Mouse (Mus musculus): Measurements from ENCODE around the gene Sh3bp1. TPM values are rescaled to one million over a fixed set of nuclear protein-coding genes. Genes with fewer than 3 reads are reported as not detected.

Gene Sh3bp1
- polyA plus RNA-seq, 1 experiment from 2014 or later, result 2.9 TPM

DNA sequence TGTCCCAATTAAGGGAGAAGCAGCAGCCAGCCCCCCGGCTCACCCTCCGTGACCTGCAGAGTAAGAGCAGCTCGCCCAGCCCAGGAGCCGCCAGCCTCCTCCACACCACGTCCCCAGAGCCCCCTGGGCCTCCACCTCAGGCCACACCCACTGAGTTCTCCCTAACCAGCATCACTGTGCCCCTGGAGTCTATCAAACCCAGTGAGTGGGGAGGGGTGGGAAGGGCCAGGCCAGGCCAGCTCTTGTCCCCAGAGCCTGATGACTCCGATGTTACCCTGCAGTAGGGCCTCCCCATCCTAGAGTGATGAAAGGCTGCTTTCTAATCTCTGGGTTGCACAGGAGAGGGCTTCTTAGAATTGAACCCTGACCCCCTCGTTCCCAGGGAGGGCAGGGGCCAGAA lies 7.1 kb upstream of the Sh3bp1 start:
- Histone ChIP-seq H3K36me3 (ENCODE audit: control insufficient read depth, insufficient read depth, low read length) (peaks cover 66% of the 10 kb centered on the region), H3K27ac (replicated peaks; ENCODE audit: low read depth, low read length) (no peak overlapping the region)

DNA sequence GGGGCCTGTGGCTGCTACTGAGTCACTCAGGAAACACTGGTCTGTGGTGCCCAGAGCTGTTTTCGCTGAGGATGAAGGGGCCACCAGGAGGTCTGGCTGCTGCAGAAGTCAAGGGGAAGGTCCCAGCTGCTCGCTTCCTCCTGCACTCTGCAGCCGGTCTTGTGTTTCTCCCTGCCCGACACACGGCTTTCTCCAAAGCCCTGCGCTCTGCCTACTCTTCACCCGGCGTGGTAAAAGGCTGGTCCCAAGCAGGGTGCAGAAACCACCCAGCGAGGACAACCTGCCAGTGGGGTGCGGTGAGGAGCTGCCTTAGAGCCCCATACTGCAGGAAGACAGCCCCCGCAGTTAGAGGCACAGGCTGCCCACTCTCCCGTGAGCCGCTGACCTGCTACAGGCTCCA lies 4.8 kb upstream of the Sh3bp1 start:
- Histone ChIP-seq H3K9ac (replicated peaks; ENCODE audit: low read length) (no peak overlapping the region), H3K27ac (replicated peaks; ENCODE audit: low read depth, low read length) (no peak overlapping the region), H3K4me1 (ENCODE audit: control insufficient read depth, insufficient read depth, low read length) (0 out of 2 replicates have a peak, but pooled peaks cover 3% of the 10 kb centered on the region), H3K4me3 (replicated peaks; ENCODE audit: low read depth, low read length) (no peak overlapping the region), H3K27me3 (ENCODE audit: control insufficient read depth, insufficient read depth, low read length) (0 out of 2 replicates have a peak, but pooled peaks cover 4% of the 10 kb centered on the region), H3K4me2 (ENCODE audit: low read length) (no peak overlapping the region), H3K36me3 (ENCODE audit: control insufficient read depth, insufficient read depth, low read length) (peaks cover 45% of the 10 kb centered on the region), H3K9me3 (ENCODE audit: control insufficient read depth, low read length) (no peaks in the 10 kb centered on the region)
- ATAC-seq (ENCODE audit: low FRiP score, low TSS enrichment) (no peak), DNase-seq (no peak)
- 83% methylated on average over 13 of the region's 13 CpGs for WGBS

More for the DNA sequence above, 7.1 kb upstream of the Sh3bp1 start:
- Histone ChIP-seq H3K27me3 (ENCODE audit: control insufficient read depth, insufficient read depth, low read length) (no peaks in the 10 kb centered on the region), H3K9me3 (ENCODE audit: control insufficient read depth, low read length) (no peaks in the 10 kb centered on the region), H3K4me2 (ENCODE audit: low read length) (no peak overlapping the region), H3K9ac (replicated peaks; ENCODE audit: low read length) (no peak overlapping the region), H3K4me3 (replicated peaks; ENCODE audit: low read depth, low read length) (no peak overlapping the region), H3K4me1 (ENCODE audit: control insufficient read depth, insufficient read depth, low read length) (no peaks in the 10 kb centered on the region)
- DNase-seq (no peak), ATAC-seq (ENCODE audit: low FRiP score, low TSS enrichment) (no peak)
- 66% methylated on average over 7 of the region's 7 CpGs for WGBS

DNA sequence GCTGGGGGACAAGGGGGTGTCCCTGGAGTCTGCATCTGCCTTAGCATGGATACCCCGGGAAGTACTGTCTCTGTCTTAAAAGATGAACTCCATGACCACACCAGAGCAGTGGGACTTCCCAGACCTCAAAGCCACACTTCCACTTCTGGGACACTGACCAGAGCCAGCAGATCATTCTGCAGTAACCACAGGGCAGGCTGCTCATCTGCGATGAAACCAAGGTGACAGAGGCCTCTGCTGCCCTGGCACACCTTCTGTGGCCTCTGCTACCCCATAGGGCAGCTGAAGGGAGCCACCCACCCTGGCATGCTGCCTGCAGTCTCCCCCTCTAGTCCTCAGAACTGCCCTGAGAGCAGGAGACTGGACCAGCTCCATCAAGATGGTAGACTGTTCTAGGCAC lies 3.8 kb upstream of the Sh3bp1 start:
- WGBS, result 87% methylated on average over 2 of the region's 2 CpGs
- H3K27ac ChIP-seq (replicated peaks; ENCODE audit: low read depth, low read length), result no peak overlapping the region
- no peaks in the 10 kb centered on the region for H3K9me3 ChIP-seq (ENCODE audit: control insufficient read depth, low read length)
- H3K27me3 ChIP-seq (ENCODE audit: control insufficient read depth, insufficient read depth, low read length), result peaks cover 8% of the 10 kb centered on the region; the same call in 1 of the 2 replicates
- DNase-seq, result no peak
- no peak overlapping the region for H3K4me2 ChIP-seq (ENCODE audit: low read length)
- peaks cover 8% of the 10 kb centered on the region; the same call in 1 of the 2 replicates for H3K4me1 ChIP-seq (ENCODE audit: control insufficient read depth, insufficient read depth, low read length)
- H3K9ac ChIP-seq (replicated peaks; ENCODE audit: low read length), result no peak overlapping the region
- peaks cover 37% of the 10 kb centered on the region for H3K36me3 ChIP-seq (ENCODE audit: control insufficient read depth, insufficient read depth, low read length)
- ATAC-seq (ENCODE audit: low FRiP score, low TSS enrichment), result no peak
- no peak overlapping the region for H3K4me3 ChIP-seq (replicated peaks; ENCODE audit: low read depth, low read length)

DNA sequence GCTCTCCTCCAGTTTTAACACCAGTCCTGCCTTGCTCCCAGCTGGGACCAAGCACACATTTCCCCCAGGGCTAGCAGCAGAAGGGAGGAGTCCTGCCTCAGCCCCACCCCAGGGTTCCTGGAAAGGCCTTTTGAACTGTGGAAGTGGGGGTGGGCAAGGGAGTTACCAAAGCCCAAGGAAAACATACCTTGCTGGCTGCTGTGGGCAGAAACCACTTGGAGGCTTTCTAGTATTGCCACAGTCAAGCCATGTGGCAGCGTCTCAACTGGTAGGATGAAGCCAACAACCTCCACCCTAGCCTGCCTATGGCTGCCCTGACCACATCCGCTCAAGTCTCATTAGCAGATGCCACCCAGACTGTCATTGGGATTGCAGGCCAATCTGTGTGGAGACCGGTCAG lies 3.4 kb upstream of the Sh3bp1 start:
- Histone ChIP-seq H3K27me3 (ENCODE audit: control insufficient read depth, insufficient read depth, low read length) (peaks cover 8% of the 10 kb centered on the region; the same call in 1 of the 2 replicates), H3K4me1 (ENCODE audit: control insufficient read depth, insufficient read depth, low read length) (peaks cover 8% of the 10 kb centered on the region; the same call in 1 of the 2 replicates), H3K4me2 (ENCODE audit: low read length) (no peak overlapping the region), H3K9ac (replicated peaks; ENCODE audit: low read length) (no peak overlapping the region), H3K27ac (replicated peaks; ENCODE audit: low read depth, low read length) (no peak overlapping the region), H3K9me3 (ENCODE audit: control insufficient read depth, low read length) (no peaks in the 10 kb centered on the region), H3K36me3 (ENCODE audit: control insufficient read depth, insufficient read depth, low read length) (peaks cover 33% of the 10 kb centered on the region), H3K4me3 (replicated peaks; ENCODE audit: low read depth, low read length) (no peak overlapping the region)
- ATAC-seq (ENCODE audit: low FRiP score, low TSS enrichment) (no peak), DNase-seq (no peak)
- WGBS, result 89% methylated on average over 3 of the region's 3 CpGs

DNA sequence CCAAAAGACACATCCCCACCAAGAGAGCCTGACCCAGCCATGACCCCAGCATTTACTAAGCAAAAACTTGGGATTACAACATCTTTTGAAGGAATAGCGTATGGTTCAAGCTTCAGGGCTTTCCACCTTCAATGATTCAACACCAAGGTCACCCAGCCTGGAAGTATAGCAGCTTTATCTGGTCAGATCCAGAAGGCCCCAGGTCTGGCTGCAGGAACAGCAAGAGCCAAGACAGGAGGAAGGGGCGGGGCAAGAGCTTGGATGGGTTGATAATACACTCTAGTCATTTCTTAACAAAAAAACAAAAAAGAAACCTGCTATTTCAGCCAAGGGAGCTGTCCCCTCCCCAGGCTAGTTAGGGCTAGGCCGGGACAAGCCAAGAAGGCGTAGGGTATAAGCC lies 2.1 kb upstream of the Sh3bp1 start:
- H3K4me2 ChIP-seq (ENCODE audit: low read length), result no peak overlapping the region
- H3K9ac ChIP-seq (replicated peaks; ENCODE audit: low read length), result no peak overlapping the region
- peaks cover 20% of the 10 kb centered on the region for H3K36me3 ChIP-seq (ENCODE audit: control insufficient read depth, insufficient read depth, low read length)
- no peak overlapping the region for H3K4me3 ChIP-seq (replicated peaks; ENCODE audit: low read depth, low read length)
- no peaks in the 10 kb centered on the region for H3K9me3 ChIP-seq (ENCODE audit: control insufficient read depth, low read length)
- DNase-seq, result no peak
- peaks cover 8% of the 10 kb centered on the region; the same call in 1 of the 2 replicates for H3K4me1 ChIP-seq (ENCODE audit: control insufficient read depth, insufficient read depth, low read length)
- no peak for ATAC-seq (ENCODE audit: low FRiP score, low TSS enrichment)
- no peak overlapping the region for H3K27ac ChIP-seq (replicated peaks; ENCODE audit: low read depth, low read length)
- peaks cover 11% of the 10 kb centered on the region; the same call in 1 of the 2 replicates for H3K27me3 ChIP-seq (ENCODE audit: control insufficient read depth, insufficient read depth, low read length)
- WGBS, result 89% methylated on average over 4 of the region's 4 CpGs

DNA sequence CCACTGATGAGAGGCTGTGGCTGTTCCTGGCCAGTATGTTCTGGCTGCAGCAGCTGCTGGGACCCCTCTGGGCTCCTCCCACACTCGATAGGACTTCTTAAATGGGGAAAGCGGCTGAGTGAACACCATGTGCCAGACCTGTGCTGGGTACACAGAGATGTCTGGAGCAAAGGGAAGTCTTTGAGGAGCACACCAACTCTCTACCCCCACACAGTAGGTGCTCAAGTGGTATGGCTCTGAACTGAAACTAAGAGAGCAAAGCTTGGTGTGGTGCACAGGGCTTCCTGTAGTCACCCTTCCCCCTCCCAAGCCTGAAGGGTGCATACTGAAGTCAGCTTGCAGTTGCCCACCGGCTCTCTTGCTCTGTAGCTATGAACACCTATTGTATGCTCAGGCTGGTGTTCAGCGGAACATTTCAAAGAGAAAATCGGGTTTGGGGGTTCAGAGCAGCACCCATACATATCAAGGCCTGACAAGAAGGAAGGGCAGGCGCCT lies 1.0 kb upstream of the Sh3bp1 start:
- Histone ChIP-seq H3K4me2 (ENCODE audit: low read length) (no peak overlapping the region), H3K27me3 (ENCODE audit: control insufficient read depth, insufficient read depth, low read length) (peaks cover 11% of the 10 kb centered on the region; the same call in 1 of the 2 replicates), H3K9ac (replicated peaks; ENCODE audit: low read length) (no peak overlapping the region), H3K27ac (replicated peaks; ENCODE audit: low read depth, low read length) (no peak overlapping the region), H3K4me3 (replicated peaks; ENCODE audit: low read depth, low read length) (no peak overlapping the region), H3K9me3 (ENCODE audit: control insufficient read depth, low read length) (no peaks in the 10 kb centered on the region), H3K36me3 (ENCODE audit: control insufficient read depth, insufficient read depth, low read length) (peaks cover 10% of the 10 kb centered on the region), H3K4me1 (ENCODE audit: control insufficient read depth, insufficient read depth, low read length) (peaks cover 8% of the 10 kb centered on the region; the same call in 1 of the 2 replicates)
- DNase-seq (no peak), ATAC-seq (ENCODE audit: low FRiP score, low TSS enrichment) (no peak)
- 58% methylated on average over 6 of the region's 6 CpGs for WGBS

DNA sequence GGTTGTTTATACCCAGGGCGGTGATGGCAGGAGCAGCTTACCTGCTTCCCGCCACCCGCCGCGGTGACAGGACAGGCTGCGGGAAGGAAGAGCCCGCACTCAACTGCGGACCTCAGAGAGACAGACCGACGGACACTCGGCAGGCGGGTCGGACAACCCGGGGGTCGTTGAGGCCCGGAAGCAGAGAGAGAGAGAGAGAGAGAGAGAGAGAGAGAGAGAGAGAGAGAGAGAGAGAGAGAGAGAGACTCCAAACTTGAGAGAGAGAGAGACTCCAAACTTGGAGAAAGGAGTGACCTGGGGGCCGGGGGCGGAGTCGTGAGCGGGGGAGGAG lies 194 bp upstream of the Sh3bp1 start, which contains the start of gene Gm49510:
Gene Gm49510, plus strand, starts transcription at position 259 of the 331 bp plus-strand sequence.
- H3K4me3 ChIP-seq (replicated peaks; ENCODE audit: low read depth, low read length), result peak within 1 kb of the TSS; percentile 45
- H3K36me3 ChIP-seq (ENCODE audit: control insufficient read depth, insufficient read depth, low read length), result 0 out of 2 replicates have a peak, but pooled peaks cover 2% of the 10 kb centered on the region
- ATAC-seq (ENCODE audit: low FRiP score, low TSS enrichment), result no peak
- WGBS, result under 1% methylated on average over 19 of the region's 20 CpGs
- no peaks in the 10 kb centered on the region for H3K9me3 ChIP-seq (ENCODE audit: control insufficient read depth, low read length)
- no peak for DNase-seq
- H3K27me3 ChIP-seq (ENCODE audit: control insufficient read depth, insufficient read depth, low read length), result peaks cover 11% of the 10 kb centered on the region; the same call in 1 of the 2 replicates
- peaks cover 8% of the 10 kb centered on the region; the same call in 1 of the 2 replicates for H3K4me1 ChIP-seq (ENCODE audit: control insufficient read depth, insufficient read depth, low read length)
- no peak within 1 kb of the TSS for H3K27ac ChIP-seq (replicated peaks; ENCODE audit: low read depth, low read length)
- peak within 1 kb of the TSS; percentile 56 for H3K9ac ChIP-seq (replicated peaks; ENCODE audit: low read length)
- peak within 1 kb of the TSS; percentile 85 for H3K4me2 ChIP-seq (ENCODE audit: low read length)

DNA sequence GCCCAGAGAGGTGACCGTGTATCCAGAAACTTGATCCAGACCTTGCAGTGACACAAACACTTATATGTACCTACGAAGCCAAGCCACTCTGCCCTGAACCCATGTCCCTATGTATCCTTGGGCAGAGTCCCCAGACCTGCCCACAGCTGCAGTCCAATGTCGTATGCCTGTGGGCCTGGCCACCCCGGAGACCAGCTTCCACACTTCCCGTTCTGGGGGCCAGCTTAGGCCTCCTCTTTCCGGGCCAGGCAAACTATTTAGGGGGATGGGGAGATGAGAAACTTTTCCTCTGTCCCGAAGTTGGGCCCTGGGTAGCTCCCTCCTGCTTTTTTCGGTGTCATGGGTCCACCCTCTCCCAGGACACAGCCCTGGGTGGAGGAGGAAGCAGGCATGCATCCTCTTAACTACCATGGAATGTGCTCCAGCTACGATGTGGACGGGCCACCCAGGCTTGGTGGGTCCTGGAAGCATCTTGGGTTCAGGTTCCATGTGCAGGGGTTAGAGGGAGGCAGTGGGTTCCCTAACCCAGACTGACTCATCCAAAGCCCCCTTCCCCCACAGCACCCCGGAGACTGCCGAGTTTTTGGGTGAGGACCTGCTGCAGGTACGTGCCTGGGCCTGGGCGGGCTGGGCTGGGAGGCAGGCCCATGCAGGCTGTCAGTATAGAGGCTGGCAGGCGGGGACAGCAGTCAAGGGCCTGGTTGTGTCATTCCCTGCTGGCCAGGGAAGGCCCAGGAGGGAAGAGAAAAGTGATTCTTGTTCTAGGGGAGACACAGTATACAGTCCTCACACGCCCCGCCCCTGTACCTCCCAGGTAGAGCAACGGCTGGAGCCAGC lies 1.2 kb downstream of the Sh3bp1 start:
- Histone ChIP-seq H3K27ac (replicated peaks; ENCODE audit: low read depth, low read length) (no peak overlapping the region), H3K4me3 (replicated peaks; ENCODE audit: low read depth, low read length) (peak overlapping the region; percentile 45; the same call in 1 of the 2 replicates), H3K27me3 (ENCODE audit: control insufficient read depth, insufficient read depth, low read length) (peaks cover 11% of the 10 kb centered on the region; the same call in 1 of the 2 replicates), H3K36me3 (ENCODE audit: control insufficient read depth, insufficient read depth, low read length) (no peaks in the 10 kb centered on the region), H3K9ac (replicated peaks; ENCODE audit: low read length) (no peak overlapping the region), H3K4me1 (ENCODE audit: control insufficient read depth, insufficient read depth, low read length) (peaks cover 8% of the 10 kb centered on the region; the same call in 1 of the 2 replicates), H3K9me3 (ENCODE audit: control insufficient read depth, low read length) (no peaks in the 10 kb centered on the region), H3K4me2 (ENCODE audit: low read length) (peak overlapping the region; percentile 85; the same call in 1 of the 2 replicates)
- no peak for ATAC-seq (ENCODE audit: low FRiP score, low TSS enrichment)
- DNase-seq, result no peak
- WGBS, result 21% methylated on average over 18 of the region's 18 CpGs

All from midbrain, embryonic 14.5 days (tissue).